Mouse (Mus musculus) brain, embryonic 14.5 days (tissue): ENCODE results near the gene Ahcyl1.

ENCODE experiments used
- CTCF ChIP-seq: fragments of 200-500 bp; IDR thresholded peaks from 2 replicates; pipeline ENCODE4 v1.5.1; 2012; ENCODE audit warnings: inconsistent platforms, mild to moderate bottlenecking, moderate library complexity, borderline replicate concordance; ENCODE audit not compliant: insufficient read depth, insufficient read length; ENCODE audit errors: extremely low read depth
- POLR2A ChIP-seq: fragments of 200-500 bp; IDR thresholded peaks from 2 replicates; pipeline ENCODE4 v1.6.1; 2012; ENCODE audit warnings: mild to moderate bottlenecking, inconsistent platforms, borderline replicate concordance; ENCODE audit not compliant: poor library complexity, insufficient read depth, insufficient read length, severe bottlenecking; ENCODE audit errors: extremely low read depth

- TF ChIP-seq CTCF (no peak), POLR2A (no peak)
Measured at GRCm38 (mm10) chr3:107740578-107741207, 44.3 kb upstream of the Ahcyl1 start.
